Mouse (Mus musculus) liver, postnatal 0 days (tissue): ENCODE results near the gene Foxk1.

Experiments
- CTCF ChIP-seq: sonication (generic); IDR thresholded peaks from 2 replicates; pipeline ENCODE4 v1.5.1; 2016; ENCODE audit warnings: antibody characterized with exemption, low read depth
- EP300 ChIP-seq: IDR thresholded peaks from 2 replicates; pipeline ENCODE4 v1.6.1; 2016; ENCODE audit warnings: antibody characterized with exemption, low read depth, mild to moderate bottlenecking

- TF ChIP-seq CTCF = no peak
- no peak for TF ChIP-seq EP300
Measured at GRCm38 (mm10) chr5:142372207-142372606, 29.1 kb upstream of the Foxk1 start.
